15 mouse cellular contexts compared by ENCODE assay signal in the genomic region with DNA sequence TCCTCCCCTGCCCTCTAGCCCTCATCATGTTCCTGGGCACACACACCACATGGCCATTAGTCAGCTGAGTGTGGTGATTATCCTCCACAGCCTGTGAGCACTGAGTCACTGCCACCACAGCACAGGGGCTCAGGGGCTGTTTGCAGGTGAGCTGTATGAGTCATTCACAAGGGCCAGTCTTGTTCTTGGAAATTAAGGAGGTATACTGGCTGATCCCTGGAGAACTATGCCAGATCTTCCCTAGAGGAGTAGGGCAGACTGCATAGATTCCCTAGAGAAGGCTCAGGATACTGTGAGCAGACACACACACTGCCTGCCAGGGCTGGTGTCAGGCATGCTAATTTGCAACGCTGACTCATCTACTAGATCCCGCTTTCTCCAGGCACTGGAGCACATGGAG.
DNase-seq lines count a peak whose midpoint lies in the region; ATAC-seq lines count a peak whose summit lies in the region.
"Had no signal": no experiment of that assay in that cellular context is flagged by ENCODE, and none has a peak within 500 bp of the region (broad histone marks: within the 10 kb centered on the region; RNA-seq: fewer than 3 reads in every experiment).

No protein-coding gene starts in this region.

- no peak overlapping the region for H3K27ac ChIP-seq in embryonic facial prominence, embryonic 15.5 days (replicated peaks)
- H3K27ac ChIP-seq: forebrain, embryonic 13.5 days; heart, adult 2 months; hindbrain, embryonic 12.5 days; liver, embryonic 14.5 days; neural tube, embryonic 12.5 days had no signal

- WGBS in embryonic facial prominence, embryonic 15.5 days = 41% methylated on average over 2 of the region's 2 CpGs

- ATAC-seq in embryonic facial prominence, embryonic 15.5 days (ENCODE audit: insufficient number of reproducible peaks, low FRiP score, low TSS enrichment, low read depth) = peak; percentile 72
- ATAC-seq: forebrain, embryonic 13.5 days had no signal

- no peak overlapping the region for H3K4me2 ChIP-seq in embryonic facial prominence, embryonic 15.5 days (replicated peaks)
- H3K4me2 ChIP-seq: forebrain, embryonic 13.5 days; hindbrain, embryonic 12.5 days; neural tube, embryonic 12.5 days had no signal

- H3K9me3 ChIP-seq in embryonic facial prominence, embryonic 15.5 days (replicated peaks) = no peaks in the 10 kb centered on the region
- H3K9me3 ChIP-seq: forebrain, embryonic 13.5 days; hindbrain, embryonic 12.5 days; neural tube, embryonic 12.5 days had no signal

- H3K4me1 ChIP-seq in embryonic facial prominence, embryonic 15.5 days = no peaks in the 10 kb centered on the region
- H3K4me1 ChIP-seq: forebrain, embryonic 13.5 days; hindbrain, embryonic 12.5 days; neural tube, embryonic 12.5 days had no signal

- DNase-seq in adrenal gland, postnatal 36 days = peak; percentile 8 to 18
- DNase-seq in adrenal gland, postnatal 25 days = no peak
- peak; percentile 72 for DNase-seq in 3134 (ENCODE audit: extremely low read depth, insufficient read length, low spot score)
- peak; percentile 47 to 88 for DNase-seq in left cerebral cortex, postnatal 25 days (ENCODE audit: low spot score in 2 of 2)
- no peak for DNase-seq in spleen, adult 18-20 months
- no peak for DNase-seq in heart, adult 8-10 months (ENCODE audit: low spot score)
- DNase-seq in yolk sac, embryonic 10.5 days (ENCODE audit: low spot score) = no peak
- DNase-seq: embryo, embryonic 11 days; heart, adult 2 months; kidney, postnatal 25 days had no signal

- no peaks in the 10 kb centered on the region for H3K27me3 ChIP-seq in embryonic facial prominence, embryonic 15.5 days
- H3K27me3 ChIP-seq: forebrain, embryonic 13.5 days; hindbrain, embryonic 12.5 days; neural tube, embryonic 12.5 days had no signal

- intact Hi-C loops in left cerebral cortex, postnatal 25 days (cut with DNase I) = no loop called here

- H3K36me3 ChIP-seq in embryonic facial prominence, embryonic 15.5 days = no peaks in the 10 kb centered on the region
- H3K36me3 ChIP-seq: hindbrain, embryonic 12.5 days; neural tube, embryonic 12.5 days had no signal

- H3K4me3 ChIP-seq in embryonic facial prominence, embryonic 15.5 days (replicated peaks) = no peak overlapping the region
- H3K4me3 ChIP-seq: forebrain, embryonic 13.5 days; heart, adult 2 months; hindbrain, embryonic 12.5 days; neural tube, embryonic 12.5 days had no signal

- no peak overlapping the region for H3K9ac ChIP-seq in embryonic facial prominence, embryonic 15.5 days
- H3K9ac ChIP-seq: forebrain, embryonic 13.5 days; hindbrain, embryonic 12.5 days; liver, embryonic 14.5 days; neural tube, embryonic 12.5 days had no signal

Comparison
In these comparisons a context has a peak if more than half of its experiments do, and no peak if none do; other contexts are left out.
1. DNase-seq: peak in adrenal gland, postnatal 36 days (2 of 2), 3134 (single experiment) and left cerebral cortex, postnatal 25 days (2 of 2); none in adrenal gland, postnatal 25 days (single experiment), spleen, adult 18-20 months (0 of 2), heart, adult 8-10 months (single experiment) and yolk sac, embryonic 10.5 days (single experiment).